Mouse (Mus musculus): ENCODE measurements around the gene Gins2. TPM values are rescaled to one million over a fixed set of nuclear protein-coding genes. Genes with fewer than 3 reads are reported as not detected.

Gene Gins2
- total and polyA plus RNA-seq, 3 experiments, result 11.3 to 83.4 (median 43.9) TPM

GRCm38 (mm10) chr8:120594571-120594970 is 5.5 kb upstream of the Gins2 start:
- peaks cover 10% of the 10 kb centered on the region for H3K4me1 ChIP-seq (ENCODE audit: insufficient read depth, low read depth, low read length)
- H3K27me3 ChIP-seq (ENCODE audit: insufficient read depth, low read length), result peaks cover 35% of the 10 kb centered on the region
- no peak for ATAC-seq (ENCODE audit: extremely low read depth, insufficient number of reproducible peaks, low FRiP score, poor library complexity, severe bottlenecking)
- peaks cover 2% of the 10 kb centered on the region; the same call in 1 of the 2 replicates for H3K9me3 ChIP-seq (replicated peaks)
- no peak for TF ChIP-seq TAL1 (conservative IDR thresholded peaks at IDR 0.05; ENCODE audit: low read depth, low read length)
- TF ChIP-seq CTCF (IDR thresholded peaks at IDR 0.05; ENCODE audit: low read depth, low read length), result peak; percentile 58; the same call in 1 of the 2 replicates
- DNase-seq (ENCODE audit: low spot score), result no peak
- H3K4me3 ChIP-seq (ENCODE audit: low read depth, low read length), result no peak overlapping the region
- no peaks in the 10 kb centered on the region for H3K36me3 ChIP-seq (replicated peaks)

GRCm38 (mm10) chr8:120591587-120592292 is 2.6 kb upstream of the Gins2 start:
- Histone ChIP-seq H3K4me1 (ENCODE audit: insufficient read depth, low read depth, low read length) (peaks cover 25% of the 10 kb centered on the region), H3K27me3 (ENCODE audit: insufficient read depth, low read length) (peaks cover 20% of the 10 kb centered on the region), H3K9me3 (replicated peaks) (peaks cover 2% of the 10 kb centered on the region; the same call in 1 of the 2 replicates), H3K36me3 (replicated peaks) (peaks cover 10% of the 10 kb centered on the region), H3K4me3 (ENCODE audit: low read depth, low read length) (no peak overlapping the region)
- TF ChIP-seq GATA2 (IDR thresholded peaks at IDR 0.05; ENCODE audit: borderline replicate concordance, low read depth, low read length) (no peak), POLR2AphosphoS5 (IDR thresholded peaks at IDR 0.05; ENCODE audit: insufficient replicate concordance, low read depth, low read length) (no peak), GATA1 (IDR thresholded peaks at IDR 0.05; ENCODE audit: borderline replicate concordance, low read length) (no peak), TAL1 (conservative IDR thresholded peaks at IDR 0.05; ENCODE audit: low read depth, low read length) (no peak), CTCF (IDR thresholded peaks at IDR 0.05; ENCODE audit: low read depth, low read length) (no peak)
- DNase-seq (ENCODE audit: low spot score) (no peak), ATAC-seq (ENCODE audit: extremely low read depth, insufficient number of reproducible peaks, low FRiP score, poor library complexity, severe bottlenecking) (no peak)

- peaks cover 2% of the 10 kb centered on the region; the same call in 1 of the 2 replicates for H3K9me3 ChIP-seq (replicated peaks)
- TF ChIP-seq TAL1 (conservative IDR thresholded peaks at IDR 0.05; ENCODE audit: low read depth, low read length) (no peak), GATA2 (IDR thresholded peaks at IDR 0.05; ENCODE audit: borderline replicate concordance, low read depth, low read length) (no peak), CTCF (IDR thresholded peaks at IDR 0.05; ENCODE audit: low read depth, low read length) (no peak), POLR2AphosphoS5 (IDR thresholded peaks at IDR 0.05; ENCODE audit: insufficient replicate concordance, low read depth, low read length) (no peak), GATA1 (IDR thresholded peaks at IDR 0.05; ENCODE audit: borderline replicate concordance, low read length) (no peak)
- H3K27me3 ChIP-seq (ENCODE audit: insufficient read depth, low read length), result peaks cover 16% of the 10 kb centered on the region
- no peak for DNase-seq (ENCODE audit: low spot score)
- peaks cover 27% of the 10 kb centered on the region for H3K4me1 ChIP-seq (ENCODE audit: insufficient read depth, low read depth, low read length)
- peaks cover 29% of the 10 kb centered on the region for H3K36me3 ChIP-seq (replicated peaks)
- no peak for ATAC-seq (ENCODE audit: extremely low read depth, insufficient number of reproducible peaks, low FRiP score, poor library complexity, severe bottlenecking)
- H3K4me3 ChIP-seq (ENCODE audit: low read depth, low read length), result peak overlapping the region; percentile 99
Observed at GRCm38 (mm10) chr8:120589921-120590320, 817 bp upstream of the Gins2 start.

DNA sequence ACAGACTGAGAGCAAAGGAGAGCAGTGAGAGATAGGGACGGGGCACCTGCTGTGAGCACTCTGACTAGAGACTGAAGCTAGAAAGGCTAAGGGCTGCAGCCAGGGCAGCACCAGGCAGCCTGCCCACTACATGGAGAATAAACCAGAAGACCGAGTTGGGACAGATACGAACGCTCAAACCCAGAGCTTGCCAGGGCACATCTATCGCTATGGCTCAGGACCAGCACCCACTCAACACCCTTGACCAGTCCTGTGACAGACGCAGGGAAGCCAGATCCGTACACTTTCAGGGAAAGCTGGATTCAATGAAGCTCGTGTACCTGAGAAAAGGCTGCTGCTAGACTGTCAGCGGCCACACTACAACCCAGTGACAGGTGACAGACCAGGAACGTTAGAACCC is 3.6 kb downstream of the Gins2 start:
- H3K9me3 ChIP-seq (replicated peaks), result no peaks in the 10 kb centered on the region
- no peaks in the 10 kb centered on the region for H3K27me3 ChIP-seq (ENCODE audit: insufficient read depth, low read length)
- no peak for ATAC-seq (ENCODE audit: extremely low read depth, insufficient number of reproducible peaks, low FRiP score, poor library complexity, severe bottlenecking)
- H3K4me3 ChIP-seq (ENCODE audit: low read depth, low read length), result no peak overlapping the region
- peaks cover 68% of the 10 kb centered on the region for H3K36me3 ChIP-seq (replicated peaks)
- H3K4me1 ChIP-seq (ENCODE audit: insufficient read depth, low read depth, low read length), result peaks cover 35% of the 10 kb centered on the region
- DNase-seq (ENCODE audit: low spot score), result no peak
- no peak for TF ChIP-seq CTCF (IDR thresholded peaks at IDR 0.05; ENCODE audit: low read depth, low read length)

- DNase-seq (ENCODE audit: low spot score) (no peak), ATAC-seq (ENCODE audit: extremely low read depth, insufficient number of reproducible peaks, low FRiP score, poor library complexity, severe bottlenecking) (no peak)
- Histone ChIP-seq H3K4me1 (ENCODE audit: insufficient read depth, low read depth, low read length) (peaks cover 18% of the 10 kb centered on the region), H3K36me3 (replicated peaks) (peaks cover 94% of the 10 kb centered on the region), H3K9me3 (replicated peaks) (no peaks in the 10 kb centered on the region), H3K4me3 (ENCODE audit: low read depth, low read length) (no peak overlapping the region), H3K27me3 (ENCODE audit: insufficient read depth, low read length) (no peaks in the 10 kb centered on the region)
- no peak for TF ChIP-seq TAL1 (conservative IDR thresholded peaks at IDR 0.05; ENCODE audit: low read depth, low read length)
- no peak for TF ChIP-seq GATA1 (IDR thresholded peaks at IDR 0.05; ENCODE audit: borderline replicate concordance, low read length)
- TF ChIP-seq GATA2 (IDR thresholded peaks at IDR 0.05; ENCODE audit: borderline replicate concordance, low read depth, low read length), result no peak
- TF ChIP-seq POLR2AphosphoS5 (IDR thresholded peaks at IDR 0.05; ENCODE audit: insufficient replicate concordance, low read depth, low read length), result no peak
- no peak for TF ChIP-seq CTCF (IDR thresholded peaks at IDR 0.05; ENCODE audit: low read depth, low read length)
Observed at GRCm38 (mm10) chr8:120581811-120582210, 7.3 kb downstream of the Gins2 start.

GRCm38 (mm10) chr8:120581329-120581728 is 7.8 kb downstream of the Gins2 start:
- TF ChIP-seq POLR2AphosphoS5 (IDR thresholded peaks at IDR 0.05; ENCODE audit: insufficient replicate concordance, low read depth, low read length) (no peak), GATA2 (IDR thresholded peaks at IDR 0.05; ENCODE audit: borderline replicate concordance, low read depth, low read length) (no peak), TAL1 (conservative IDR thresholded peaks at IDR 0.05; ENCODE audit: low read depth, low read length) (no peak), GATA1 (IDR thresholded peaks at IDR 0.05; ENCODE audit: borderline replicate concordance, low read length) (no peak), CTCF (IDR thresholded peaks at IDR 0.05; ENCODE audit: low read depth, low read length) (no peak)
- Histone ChIP-seq H3K9me3 (replicated peaks) (no peaks in the 10 kb centered on the region), H3K27me3 (ENCODE audit: insufficient read depth, low read length) (no peaks in the 10 kb centered on the region), H3K36me3 (replicated peaks) (peaks cover 94% of the 10 kb centered on the region), H3K4me1 (ENCODE audit: insufficient read depth, low read depth, low read length) (peaks cover 14% of the 10 kb centered on the region), H3K4me3 (ENCODE audit: low read depth, low read length) (no peak overlapping the region)
- DNase-seq (ENCODE audit: low spot score), result no peak
- no peak for ATAC-seq (ENCODE audit: extremely low read depth, insufficient number of reproducible peaks, low FRiP score, poor library complexity, severe bottlenecking)
